Mouse (Mus musculus): Measurements from ENCODE around the gene Ehd1. TPM values are rescaled to one million over a fixed set of nuclear protein-coding genes. Genes with fewer than 3 reads are reported as not detected.

Gene Ehd1
- polyA plus RNA-seq, 1 experiment: 81.0 TPM

- Histone ChIP-seq H3K27me3 (ENCODE audit: control insufficient read depth, insufficient read depth, low read length, poor library complexity, severe bottlenecking) (no peaks in the 10 kb centered on the region), H3K36me3 (ENCODE audit: control insufficient read depth, insufficient read depth, low read length, poor library complexity, severe bottlenecking) (no peaks in the 10 kb centered on the region), H3K9me3 (replicated peaks; ENCODE audit: control insufficient read depth, insufficient read depth, low read length, poor library complexity, severe bottlenecking) (no peaks in the 10 kb centered on the region), H3K4me3 (ENCODE audit: low read depth, low read length) (no peak overlapping the region), H3K9ac (ENCODE audit: low read depth, poor library complexity, severe bottlenecking) (no peak overlapping the region), H3K27ac (ENCODE audit: insufficient read depth, low read length) (no peak overlapping the region), H3K4me1 (ENCODE audit: control insufficient read depth, insufficient read depth, low read length) (peaks cover 14% of the 10 kb centered on the region)
- no peak for TF ChIP-seq EP300 (IDR thresholded peaks at IDR 0.05; ENCODE audit: insufficient read depth, low read depth, low read length)
- no peak for TF ChIP-seq POLR2A (IDR thresholded peaks at IDR 0.05; ENCODE audit: insufficient read depth, low read length)
- TF ChIP-seq CTCF (IDR thresholded peaks at IDR 0.05; ENCODE audit: low read depth, low read length): no peak
Observed at GRCm38 (mm10) chr19:6268670-6269132, 7.8 kb upstream of the Ehd1 start.

- Histone ChIP-seq H3K4me1 (ENCODE audit: control insufficient read depth, insufficient read depth, low read length) (peaks cover 14% of the 10 kb centered on the region), H3K36me3 (ENCODE audit: control insufficient read depth, insufficient read depth, low read length, poor library complexity, severe bottlenecking) (no peaks in the 10 kb centered on the region), H3K27me3 (ENCODE audit: control insufficient read depth, insufficient read depth, low read length, poor library complexity, severe bottlenecking) (no peaks in the 10 kb centered on the region), H3K27ac (ENCODE audit: insufficient read depth, low read length) (peak overlapping the region; percentile 94), H3K9me3 (replicated peaks; ENCODE audit: control insufficient read depth, insufficient read depth, low read length, poor library complexity, severe bottlenecking) (no peaks in the 10 kb centered on the region), H3K9ac (ENCODE audit: low read depth, poor library complexity, severe bottlenecking) (0 out of 2 replicates have a peak overlapping the region, but pooled peaks have one; percentile 8), H3K4me3 (ENCODE audit: low read depth, low read length) (no peak overlapping the region)
- TF ChIP-seq POLR2A (IDR thresholded peaks at IDR 0.05; ENCODE audit: insufficient read depth, low read length): no peak
- TF ChIP-seq CTCF (IDR thresholded peaks at IDR 0.05; ENCODE audit: low read depth, low read length): no peak
- TF ChIP-seq EP300 (IDR thresholded peaks at IDR 0.05; ENCODE audit: insufficient read depth, low read depth, low read length): 0 out of 2 replicates have a peak, but pooled peaks have one; percentile 55
Observed at GRCm38 (mm10) chr19:6269798-6270475, 6.6 kb upstream of the Ehd1 start.

GRCm38 (mm10) chr19:6270661-6271060 is 5.9 kb upstream of the Ehd1 start:
- Histone ChIP-seq H3K9me3 (replicated peaks; ENCODE audit: control insufficient read depth, insufficient read depth, low read length, poor library complexity, severe bottlenecking) (no peaks in the 10 kb centered on the region), H3K4me1 (ENCODE audit: control insufficient read depth, insufficient read depth, low read length) (peaks cover 14% of the 10 kb centered on the region), H3K4me3 (ENCODE audit: low read depth, low read length) (no peak overlapping the region), H3K27ac (ENCODE audit: insufficient read depth, low read length) (peak overlapping the region; percentile 94), H3K9ac (ENCODE audit: low read depth, poor library complexity, severe bottlenecking) (peak overlapping the region; percentile 21), H3K27me3 (ENCODE audit: control insufficient read depth, insufficient read depth, low read length, poor library complexity, severe bottlenecking) (no peaks in the 10 kb centered on the region), H3K36me3 (ENCODE audit: control insufficient read depth, insufficient read depth, low read length, poor library complexity, severe bottlenecking) (no peaks in the 10 kb centered on the region)
- TF ChIP-seq CTCF (IDR thresholded peaks at IDR 0.05; ENCODE audit: low read depth, low read length) (no peak), EP300 (IDR thresholded peaks at IDR 0.05; ENCODE audit: insufficient read depth, low read depth, low read length) (0 out of 2 replicates have a peak, but pooled peaks have one; percentile 4)

GRCm38 (mm10) chr19:6271206-6271605 is 5.3 kb upstream of the Ehd1 start:
- Histone ChIP-seq H3K36me3 (ENCODE audit: control insufficient read depth, insufficient read depth, low read length, poor library complexity, severe bottlenecking) (no peaks in the 10 kb centered on the region), H3K27me3 (ENCODE audit: control insufficient read depth, insufficient read depth, low read length, poor library complexity, severe bottlenecking) (no peaks in the 10 kb centered on the region), H3K9me3 (replicated peaks; ENCODE audit: control insufficient read depth, insufficient read depth, low read length, poor library complexity, severe bottlenecking) (no peaks in the 10 kb centered on the region), H3K27ac (ENCODE audit: insufficient read depth, low read length) (peak overlapping the region; percentile 94), H3K4me3 (ENCODE audit: low read depth, low read length) (no peak overlapping the region), H3K4me1 (ENCODE audit: control insufficient read depth, insufficient read depth, low read length) (peaks cover 14% of the 10 kb centered on the region), H3K9ac (ENCODE audit: low read depth, poor library complexity, severe bottlenecking) (peak overlapping the region; percentile 21)
- TF ChIP-seq CTCF (IDR thresholded peaks at IDR 0.05; ENCODE audit: low read depth, low read length) (no peak), POLR2A (IDR thresholded peaks at IDR 0.05; ENCODE audit: insufficient read depth, low read length) (no peak), EP300 (IDR thresholded peaks at IDR 0.05; ENCODE audit: insufficient read depth, low read depth, low read length) (no peak)

- H3K9ac ChIP-seq (ENCODE audit: low read depth, poor library complexity, severe bottlenecking): 0 out of 2 replicates have a peak overlapping the region, but pooled peaks have one; percentile 0
- no peaks in the 10 kb centered on the region for H3K9me3 ChIP-seq (replicated peaks; ENCODE audit: control insufficient read depth, insufficient read depth, low read length, poor library complexity, severe bottlenecking)
- peaks cover 14% of the 10 kb centered on the region for H3K4me1 ChIP-seq (ENCODE audit: control insufficient read depth, insufficient read depth, low read length)
- no peaks in the 10 kb centered on the region for H3K36me3 ChIP-seq (ENCODE audit: control insufficient read depth, insufficient read depth, low read length, poor library complexity, severe bottlenecking)
- no peak overlapping the region for H3K4me3 ChIP-seq (ENCODE audit: low read depth, low read length)
- TF ChIP-seq POLR2A (IDR thresholded peaks at IDR 0.05; ENCODE audit: insufficient read depth, low read length): no peak
- TF ChIP-seq CTCF (IDR thresholded peaks at IDR 0.05; ENCODE audit: low read depth, low read length): no peak
- TF ChIP-seq EP300 (IDR thresholded peaks at IDR 0.05; ENCODE audit: insufficient read depth, low read depth, low read length): peak; percentile 30; the same call in 1 of the 2 replicates
- H3K27ac ChIP-seq (ENCODE audit: insufficient read depth, low read length): peak overlapping the region; percentile 30
- H3K27me3 ChIP-seq (ENCODE audit: control insufficient read depth, insufficient read depth, low read length, poor library complexity, severe bottlenecking): no peaks in the 10 kb centered on the region
Observed at GRCm38 (mm10) chr19:6272053-6272452, 4.5 kb upstream of the Ehd1 start.

GRCm38 (mm10) chr19:6272738-6273137 is 3.8 kb upstream of the Ehd1 start:
- Histone ChIP-seq H3K36me3 (ENCODE audit: control insufficient read depth, insufficient read depth, low read length, poor library complexity, severe bottlenecking) (no peaks in the 10 kb centered on the region), H3K4me1 (ENCODE audit: control insufficient read depth, insufficient read depth, low read length) (peaks cover 14% of the 10 kb centered on the region), H3K4me3 (ENCODE audit: low read depth, low read length) (no peak overlapping the region), H3K9me3 (replicated peaks; ENCODE audit: control insufficient read depth, insufficient read depth, low read length, poor library complexity, severe bottlenecking) (no peaks in the 10 kb centered on the region), H3K9ac (ENCODE audit: low read depth, poor library complexity, severe bottlenecking) (0 out of 2 replicates have a peak overlapping the region, but pooled peaks have one; percentile 0), H3K27ac (ENCODE audit: insufficient read depth, low read length) (peak overlapping the region; percentile 33; the same call in 1 of the 2 replicates), H3K27me3 (ENCODE audit: control insufficient read depth, insufficient read depth, low read length, poor library complexity, severe bottlenecking) (no peaks in the 10 kb centered on the region)
- TF ChIP-seq EP300 (IDR thresholded peaks at IDR 0.05; ENCODE audit: insufficient read depth, low read depth, low read length) (no peak), CTCF (IDR thresholded peaks at IDR 0.05; ENCODE audit: low read depth, low read length) (no peak), POLR2A (IDR thresholded peaks at IDR 0.05; ENCODE audit: insufficient read depth, low read length) (no peak)
